Mouse (Mus musculus) lung, postnatal 0 days (tissue): ENCODE data around the gene Btrc.

Experiments
- CTCF ChIP-seq: IDR thresholded peaks from 2 replicates; pipeline ENCODE4 v1.5.1; 2016; ENCODE audit warnings: antibody characterized with exemption, mild to moderate bottlenecking
- EP300 ChIP-seq: IDR thresholded peaks from 2 replicates; pipeline ENCODE4 v1.6.1; 2016; ENCODE audit warnings: antibody characterized with exemption, mild to moderate bottlenecking, control low read depth

- TF ChIP-seq CTCF = no peak
- TF ChIP-seq EP300 = no peak
Measured at GRCm38 (mm10) chr19:45530200-45530995, 166.9 kb downstream of the Btrc start.
